Comparison of ENCODE assay signal across 23 mouse cellular contexts in the genomic region with DNA sequence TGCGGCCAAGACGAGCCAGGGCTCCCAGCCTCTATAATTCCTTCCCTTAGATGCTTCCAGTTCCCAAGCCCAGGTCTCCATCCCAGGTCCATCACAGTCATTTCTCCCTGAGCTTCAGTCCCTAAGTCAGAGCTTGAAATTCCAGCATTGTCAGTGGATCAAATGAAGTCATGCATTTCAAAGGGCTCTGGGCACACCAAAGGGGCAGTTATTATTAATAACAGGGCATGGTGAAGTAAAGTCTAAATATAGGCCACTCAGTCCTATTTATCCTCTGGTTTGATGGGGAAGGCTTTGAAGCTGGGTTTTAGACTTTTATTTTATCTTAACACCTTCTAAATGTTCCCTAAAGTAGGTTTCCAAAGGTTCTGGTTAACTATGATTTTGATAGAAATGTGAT. TPM values are rescaled to one million over a fixed set of nuclear protein-coding genes. Genes with fewer than 3 reads are reported as not detected.
"Had no signal": no experiment of that assay in that cellular context is flagged by ENCODE, and none has a peak within 500 bp of the region (broad histone marks: within the 10 kb centered on the region; RNA-seq: fewer than 3 reads in every experiment).

No protein-coding gene starts in this region.

- H3K27ac ChIP-seq: layer of hippocampus, adult 2 months; limb, embryonic 12.5 days; liver, embryonic 13.5 days; lung, embryonic 15.5 days; macrophage; midbrain, embryonic 15.5 days; neural tube, embryonic 12.5 days; stomach, embryonic 15.5 days had no signal

- H3K4me3 ChIP-seq: layer of hippocampus, adult 2 months; limb, embryonic 12.5 days; liver, embryonic 13.5 days; lung, embryonic 15.5 days; megakaryocyte, embryonic 14.5 days; midbrain, embryonic 15.5 days; neural tube, embryonic 12.5 days; stomach, embryonic 15.5 days had no signal

- H3K9me3 ChIP-seq: limb, embryonic 12.5 days; liver, embryonic 13.5 days; lung, embryonic 15.5 days; megakaryocyte, embryonic 14.5 days; midbrain, embryonic 15.5 days; neural tube, embryonic 12.5 days; stomach, embryonic 15.5 days had no signal

- H3K4me1 ChIP-seq: liver, embryonic 13.5 days; lung, embryonic 15.5 days; midbrain, embryonic 15.5 days; neural tube, embryonic 12.5 days; stomach, embryonic 15.5 days had no signal

- H3K9ac ChIP-seq: limb, embryonic 12.5 days; liver, embryonic 13.5 days; liver, postnatal 0 days; lung, embryonic 15.5 days; midbrain, embryonic 15.5 days; neural tube, embryonic 12.5 days; stomach, embryonic 15.5 days had no signal

- ATAC-seq: liver, postnatal 0 days; midbrain, embryonic 15.5 days had no signal

- H3K27me3 ChIP-seq: limb, embryonic 12.5 days; lung, embryonic 15.5 days; midbrain, embryonic 15.5 days; neural tube, embryonic 12.5 days; stomach, embryonic 15.5 days had no signal

- H3K36me3 ChIP-seq: limb, embryonic 12.5 days; liver, embryonic 13.5 days; lung, embryonic 15.5 days; midbrain, embryonic 15.5 days; neural tube, embryonic 12.5 days; stomach, embryonic 15.5 days had no signal

- H3K4me2 ChIP-seq: limb, embryonic 12.5 days; liver, embryonic 13.5 days; lung, embryonic 15.5 days; midbrain, embryonic 11.5 days; midbrain, embryonic 15.5 days; neural tube, embryonic 12.5 days; stomach, embryonic 15.5 days had no signal

- DNase-seq: kidney, postnatal 10 days; kidney, postnatal 4 days; liver; liver, embryonic 13.5 days; liver, postnatal 0 days; lung, postnatal 14 days; right cerebral cortex, postnatal 4 days; thymus, postnatal 36 days had no signal

RNA-seq across cellular contexts. Expression of gene Gm11032, which starts 8.0 kb away (rescaled TPM):
- total RNA-seq: layer of hippocampus, adult 2 months; layer of hippocampus, postnatal 10 days; left cerebral cortex, postnatal 36 days; monocyte, adult 5-6 weeks; neutrophil, adult 5-6 weeks had no signal
- polyA plus RNA-seq: limb, embryonic 12.5 days; liver, embryonic 13.5 days; liver, postnatal 0 days; lung, embryonic 15.5 days; macrophage; midbrain, embryonic 11.5 days; midbrain, embryonic 15.5 days; neural tube, embryonic 12.5 days; spleen, adult 2 months; stomach, embryonic 15.5 days; thymus, postnatal 0 days had no signal
